Mouse (Mus musculus) liver, embryonic 12.5 days (tissue): Measurements from ENCODE around the gene Hibadh. TPM values are rescaled to one million over a fixed set of nuclear protein-coding genes. Genes with fewer than 3 reads are reported as not detected.

Source experiments
- ATAC-seq: fragments of 200-750 bp; cut with Nextera tagmentation; 2 replicates; pipeline ENCODE4 v1.8.0; 2017; ENCODE audit warnings: moderate number of reproducible peaks, mild to moderate bottlenecking, moderate library complexity
- H3K27ac ChIP-seq: fragments of 300-500 bp; sonication (generic); 2 replicates; pipeline ENCODE4 v1.5.1; 2016; ENCODE audit warnings: mild to moderate bottlenecking
- H3K27me3 ChIP-seq: fragments of 300-500 bp; sonication (generic); replicated peaks from 2 replicates; pipeline ENCODE4 v1.6.1; 2016; ENCODE audit warnings: mild to moderate bottlenecking, moderate library complexity
- H3K36me3 ChIP-seq: fragments of 300-500 bp; sonication (generic); 2 replicates; pipeline ENCODE4 v1.6.1; 2016; ENCODE audit warnings: mild to moderate bottlenecking, moderate library complexity
- H3K4me1 ChIP-seq: fragments of 300-500 bp; sonication (generic); 2 replicates; pipeline ENCODE4 v1.6.1; 2016
- H3K4me2 ChIP-seq: fragments of 300-500 bp; sonication (generic); 2 replicates; pipeline ENCODE4 v1.6.1; 2016; ENCODE audit warnings: mild to moderate bottlenecking, moderate library complexity
- H3K4me3 ChIP-seq: fragments of 300-500 bp; sonication (generic); 2 replicates; pipeline ENCODE4 v1.5.1; 2016; ENCODE audit warnings: mild to moderate bottlenecking, moderate library complexity
- H3K9ac ChIP-seq: fragments of 300-500 bp; sonication (generic); 2 replicates; pipeline ENCODE4 v1.6.1; 2016; ENCODE audit warnings: mild to moderate bottlenecking, moderate library complexity
- H3K9me3 ChIP-seq: fragments of 300-500 bp; sonication (generic); replicated peaks from 2 replicates; pipeline ENCODE4 v1.6.1; 2016; ENCODE audit warnings: mild to moderate bottlenecking, moderate library complexity
- WGBS: fragments of 180-500 bp; shearing (Covaris S2); methylation state at CpG from one replicate; pipeline ENCODE4 v1.1.7; 2016; ENCODE audit not compliant: insufficient replicate concordance; 5-methylcytosine and 5-hydroxymethylcytosine counted together
- polyA plus RNA-seq: library from polyadenylated mRNA; unstranded; fragments of >200 nt; fragmentation: Nextera tagmentation; extraction: Ambion mirVana; gene quantifications from 2 replicates; pipeline ENCODE4 v1.2.1, GENCODE M21; 2016

Hibadh gene
- polyA plus RNA-seq, 1 experiment from 2014 or later = 68.6 TPM

- H3K4me3 ChIP-seq = no peak overlapping the region
- H3K36me3 ChIP-seq = peaks cover 6% of the 10 kb centered on the region; the same call in 1 of the 2 replicates
- H3K27ac ChIP-seq = no peak overlapping the region
- ATAC-seq = no peak
- WGBS = 58% methylated on average over 2 of the region's 2 CpGs
- no peaks in the 10 kb centered on the region for H3K27me3 ChIP-seq
- H3K4me2 ChIP-seq = no peak overlapping the region
- peaks cover 20% of the 10 kb centered on the region for H3K4me1 ChIP-seq
- no peaks in the 10 kb centered on the region for H3K9me3 ChIP-seq
- H3K9ac ChIP-seq = no peak overlapping the region
Observed at GRCm38 (mm10) chr6:52635395-52635794, 4.8 kb downstream of the Hibadh start.

- Histone ChIP-seq H3K4me1 (peaks cover 8% of the 10 kb centered on the region), H3K9ac (no peak overlapping the region), H3K27ac (no peak overlapping the region), H3K4me3 (no peak overlapping the region), H3K27me3 (no peaks in the 10 kb centered on the region), H3K9me3 (no peaks in the 10 kb centered on the region), H3K4me2 (no peak overlapping the region), H3K36me3 (peaks cover 11% of the 10 kb centered on the region; the same call in 1 of the 2 replicates)
- no peak for ATAC-seq
- 80% methylated on average over 4 of the region's 4 CpGs for WGBS
Observed at GRCm38 (mm10) chr6:52630625-52631024, 9.6 kb downstream of the Hibadh start.

GRCm38 (mm10) chr6:52629180-52629579 is 11.0 kb downstream of the Hibadh start:
- H3K27ac ChIP-seq = no peak overlapping the region
- no peak for ATAC-seq
- WGBS = 77% methylated on average over 4 of the region's 4 CpGs

GRCm38 (mm10) chr6:52626735-52627134 is 13.5 kb downstream of the Hibadh start:
- ATAC-seq = peak; percentile 58

More at GRCm38 (mm10) chr6:52629180-52629579, 11.0 kb downstream of the Hibadh start:
- Histone ChIP-seq H3K9ac (no peak overlapping the region), H3K4me3 (no peak overlapping the region), H3K36me3 (peaks cover 22% of the 10 kb centered on the region; the same call in 1 of the 2 replicates), H3K9me3 (no peaks in the 10 kb centered on the region), H3K4me1 (peaks cover 8% of the 10 kb centered on the region), H3K27me3 (no peaks in the 10 kb centered on the region), H3K4me2 (no peak overlapping the region)

GRCm38 (mm10) chr6:52623741-52624140 is 16.4 kb downstream of the Hibadh start:
- Histone ChIP-seq H3K4me3 (no peak overlapping the region), H3K36me3 (peaks cover 47% of the 10 kb centered on the region), H3K9ac (no peak overlapping the region), H3K27ac (no peak overlapping the region), H3K4me1 (peaks cover 8% of the 10 kb centered on the region), H3K27me3 (no peaks in the 10 kb centered on the region), H3K4me2 (no peak overlapping the region), H3K9me3 (no peaks in the 10 kb centered on the region)
- 87% methylated on average over 3 of the region's 3 CpGs for WGBS
- ATAC-seq = no peak

More at GRCm38 (mm10) chr6:52626735-52627134, 13.5 kb downstream of the Hibadh start:
- Histone ChIP-seq H3K36me3 (peaks cover 31% of the 10 kb centered on the region), H3K4me1 (peaks cover 8% of the 10 kb centered on the region), H3K4me2 (no peak overlapping the region), H3K4me3 (no peak overlapping the region), H3K27ac (no peak overlapping the region), H3K27me3 (no peaks in the 10 kb centered on the region), H3K9me3 (no peaks in the 10 kb centered on the region), H3K9ac (no peak overlapping the region)
- 43% methylated on average over 4 of the region's 4 CpGs for WGBS

GRCm38 (mm10) chr6:52621731-52622480 is 18.3 kb downstream of the Hibadh start:
- Histone ChIP-seq H3K27me3 (no peaks in the 10 kb centered on the region), H3K4me3 (no peak overlapping the region), H3K4me2 (no peak overlapping the region), H3K27ac (no peak overlapping the region), H3K4me1 (peaks cover 7% of the 10 kb centered on the region), H3K36me3 (peaks cover 59% of the 10 kb centered on the region), H3K9ac (no peak overlapping the region), H3K9me3 (no peaks in the 10 kb centered on the region)
- WGBS = 50% methylated on average over 11 of the region's 11 CpGs
- no peak for ATAC-seq

GRCm38 (mm10) chr6:52620090-52620489 is 20.1 kb downstream of the Hibadh start:
- Histone ChIP-seq H3K9me3 (no peaks in the 10 kb centered on the region), H3K36me3 (peaks cover 51% of the 10 kb centered on the region), H3K4me3 (no peak overlapping the region), H3K9ac (no peak overlapping the region), H3K27me3 (no peaks in the 10 kb centered on the region), H3K27ac (no peak overlapping the region), H3K4me1 (no peaks in the 10 kb centered on the region), H3K4me2 (no peak overlapping the region)
- ATAC-seq = peak; percentile 40; the same call in 1 of the 2 replicates
- WGBS = 59% methylated on average over 2 of the region's 2 CpGs

- H3K4me2 ChIP-seq = no peak overlapping the region
- WGBS = 62% methylated on average over 6 of the region's 6 CpGs
Observed at GRCm38 (mm10) chr6:52609626-52610352, 30.4 kb downstream of the Hibadh start.

GRCm38 (mm10) chr6:52608121-52608520 is 32.1 kb downstream of the Hibadh start:
- no peaks in the 10 kb centered on the region for H3K9me3 ChIP-seq
- 81% methylated on average over 4 of the region's 4 CpGs for WGBS
- no peaks in the 10 kb centered on the region for H3K27me3 ChIP-seq
- no peak overlapping the region for H3K27ac ChIP-seq
- no peaks in the 10 kb centered on the region for H3K4me1 ChIP-seq
- no peak overlapping the region for H3K4me2 ChIP-seq
- ATAC-seq = no peak
- H3K36me3 ChIP-seq = peaks cover 20% of the 10 kb centered on the region
- H3K9ac ChIP-seq = no peak overlapping the region
- H3K4me3 ChIP-seq = no peak overlapping the region

More at GRCm38 (mm10) chr6:52609626-52610352, 30.4 kb downstream of the Hibadh start:
- no peaks in the 10 kb centered on the region for H3K9me3 ChIP-seq
- no peaks in the 10 kb centered on the region for H3K4me1 ChIP-seq
- H3K27me3 ChIP-seq = no peaks in the 10 kb centered on the region
- H3K9ac ChIP-seq = no peak overlapping the region
- no peak overlapping the region for H3K4me3 ChIP-seq
- H3K27ac ChIP-seq = no peak overlapping the region
- peaks cover 20% of the 10 kb centered on the region for H3K36me3 ChIP-seq
- ATAC-seq = no peak

- H3K27me3 ChIP-seq = no peaks in the 10 kb centered on the region
- no peak overlapping the region for H3K9ac ChIP-seq
- no peak overlapping the region for H3K4me3 ChIP-seq
- H3K4me1 ChIP-seq = no peaks in the 10 kb centered on the region
- no peak for ATAC-seq
- no peaks in the 10 kb centered on the region for H3K9me3 ChIP-seq
- peaks cover 20% of the 10 kb centered on the region for H3K36me3 ChIP-seq
- H3K27ac ChIP-seq = no peak overlapping the region
- 71% methylated on average over 7 of the region's 7 CpGs for WGBS
- H3K4me2 ChIP-seq = no peak overlapping the region
Observed at GRCm38 (mm10) chr6:52606746-52607347, 33.3 kb downstream of the Hibadh start.

- no peak overlapping the region for H3K27ac ChIP-seq
- H3K27me3 ChIP-seq = no peaks in the 10 kb centered on the region
- no peak for ATAC-seq
- no peak overlapping the region for H3K4me2 ChIP-seq
- H3K4me1 ChIP-seq = peaks cover 3% of the 10 kb centered on the region; the same call in 1 of the 2 replicates
- no peaks in the 10 kb centered on the region for H3K9me3 ChIP-seq
- WGBS = 77% methylated on average over 7 of the region's 7 CpGs
- H3K9ac ChIP-seq = no peak overlapping the region
- no peak overlapping the region for H3K4me3 ChIP-seq
- no peaks in the 10 kb centered on the region for H3K36me3 ChIP-seq
Observed at GRCm38 (mm10) chr6:52601706-52602642, 38.2 kb downstream of the Hibadh start.
